Mouse (Mus musculus) embryonic fibroblast, embryonic 13.5 days (primary cell): ENCODE data around the gene Lyrm9.

Source experiments
- CTCF ChIP-seq: IDR thresholded peaks from 2 replicates; pipeline ENCODE4 v1.5.1; 2011; ENCODE audit warnings: mild to moderate bottlenecking, control low read depth, low read length, moderate library complexity, borderline replicate concordance; ENCODE audit not compliant: insufficient read depth
- POLR2A ChIP-seq: IDR thresholded peaks from 2 replicates; pipeline ENCODE4 v1.6.1; 2011; ENCODE audit warnings: low read depth, mild to moderate bottlenecking, control low read depth, low read length, moderate library complexity

DNA sequence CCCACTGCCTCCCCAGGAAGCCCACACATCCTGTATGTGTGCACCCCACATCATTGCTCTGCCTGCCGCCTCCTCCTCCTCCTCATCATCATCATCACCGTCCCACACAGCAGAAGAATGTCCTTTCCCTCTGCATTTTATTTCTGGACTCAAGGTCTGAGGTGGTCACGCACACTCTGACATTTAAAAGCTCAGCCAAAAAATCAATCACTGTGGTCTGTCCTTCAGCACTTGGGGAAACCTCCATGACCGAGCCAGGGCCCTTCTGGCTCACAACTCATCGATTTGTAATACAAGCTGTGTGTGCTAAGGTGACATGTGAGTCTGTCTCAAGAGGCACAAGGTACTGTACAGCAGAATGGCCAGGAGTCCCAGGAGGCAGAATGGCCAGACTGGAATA lies 44.1 kb upstream of the Lyrm9 start:
- TF ChIP-seq POLR2A (no peak), CTCF (no peak)
